Mouse (Mus musculus) embryo, embryonic 10 days (tissue): Measurements from ENCODE around the gene Gm20518.

Source experiments
- DNase-seq: peaks from one replicate; pipeline ENCODE4 v3.0.0-alpha.2; 2015; ENCODE audit warnings: low spot score

Gm20518 gene

GRCm38 (mm10) chr16:17843701-17844365, 47.6 kb downstream of the Gm20518 start:
- no peak for DNase-seq

- no peak for DNase-seq
Observed at GRCm38 (mm10) chr16:17842437-17842836, 49.0 kb downstream of the Gm20518 start.

GRCm38 (mm10) chr16:17839976-17840375, 51.5 kb downstream of the Gm20518 start:
- DNase-seq, result no peak

- no peak for DNase-seq
Observed at GRCm38 (mm10) chr16:17838051-17838450, 53.4 kb downstream of the Gm20518 start, which contains the start of gene Car15. TSS of gene Car15 (minus strand) at chr16:17838364.

- DNase-seq, result no peak
Observed at GRCm38 (mm10) chr16:17835481-17835880, 56.0 kb downstream of the Gm20518 start.

GRCm38 (mm10) chr16:17834543-17834942, 56.9 kb downstream of the Gm20518 start:
- DNase-seq, result no peak

GRCm38 (mm10) chr16:17833681-17834399, 57.6 kb downstream of the Gm20518 start:
- peak; percentile 67 for DNase-seq

- peak; percentile 35 for DNase-seq
Observed at GRCm38 (mm10) chr16:17833321-17833680, 58.2 kb downstream of the Gm20518 start.

- DNase-seq, result no peak
Observed at GRCm38 (mm10) chr16:17832821-17833220, 58.6 kb downstream of the Gm20518 start, which contains the start of gene B830017H08Rik. TSS of gene B830017H08Rik (plus strand) at chr16:17833121.

- peak; percentile 51 for DNase-seq
Observed at GRCm38 (mm10) chr16:17831781-17832180, 59.7 kb downstream of the Gm20518 start.

GRCm38 (mm10) chr16:17830385-17831178, 60.9 kb downstream of the Gm20518 start:
- DNase-seq, result no peak

GRCm38 (mm10) chr16:17828867-17829266, 62.6 kb downstream of the Gm20518 start:
- DNase-seq, result no peak

GRCm38 (mm10) chr16:17828229-17828628, 63.2 kb downstream of the Gm20518 start:
- no peak for DNase-seq

GRCm38 (mm10) chr16:17826500-17826899, 65.0 kb downstream of the Gm20518 start:
- no peak for DNase-seq

- no peak for DNase-seq
Observed at GRCm38 (mm10) chr16:17816528-17816927, 74.9 kb downstream of the Gm20518 start.

- DNase-seq, result peak; percentile 91
Observed at GRCm38 (mm10) chr16:17815411-17816402, 75.8 kb downstream of the Gm20518 start.

GRCm38 (mm10) chr16:17813173-17813572, 78.3 kb downstream of the Gm20518 start:
- no peak for DNase-seq

GRCm38 (mm10) chr16:17812120-17812519, 79.4 kb downstream of the Gm20518 start:
- DNase-seq, result peak; percentile 80

GRCm38 (mm10) chr16:17809711-17810110, 81.8 kb downstream of the Gm20518 start:
- peak; percentile 82 for DNase-seq

GRCm38 (mm10) chr16:17809125-17809524, 82.3 kb downstream of the Gm20518 start:
- no peak for DNase-seq
